Mouse (Mus musculus) gastrocnemius, postnatal 36 days (tissue): ENCODE measurements around the gene 4632433K11Rik. TPM values are rescaled to one million over a fixed set of nuclear protein-coding genes. Genes with fewer than 3 reads are reported as not detected.
A peak's percentile ranks its signal among the peaks of the same experiment; 100 is the strongest.
"Not testable (repeated sequence)": the region's sequence is repeated elsewhere in the genome, so short reads cannot be mapped to it uniquely, and the experiment has no call there.

Experiments
- DNase-seq, 2 experiments: peaks; one replicate each; pipeline ENCODE4 v3.0.0; 2022
- intact Hi-C: fragments of 180-260 bp; cut with DNase I; formaldehyde crosslinking; loops from one replicate; pipeline ENCODE4 v1.15.1; 2025
- long read RNA-seq, 2 experiments: library from polyadenylated mRNA; stranded (forward); transcript quantifications; one replicate each; pipeline ENCODE4 v2.0.0; 2021
- total RNA-seq, 2 experiments: library from RNA; stranded (reverse); gene quantifications; 2 replicates each; pipeline ENCODE4 v1.2.3; 2021

The 4632433K11Rik gene
- under 1 TPM in 1 of 2 experiments, not detected in 1; 0.42 TPM for total RNA-seq
- long read RNA-seq, experiment 1 = 0 reads
- long read RNA-seq, experiment 2 = 0 reads

DNA sequence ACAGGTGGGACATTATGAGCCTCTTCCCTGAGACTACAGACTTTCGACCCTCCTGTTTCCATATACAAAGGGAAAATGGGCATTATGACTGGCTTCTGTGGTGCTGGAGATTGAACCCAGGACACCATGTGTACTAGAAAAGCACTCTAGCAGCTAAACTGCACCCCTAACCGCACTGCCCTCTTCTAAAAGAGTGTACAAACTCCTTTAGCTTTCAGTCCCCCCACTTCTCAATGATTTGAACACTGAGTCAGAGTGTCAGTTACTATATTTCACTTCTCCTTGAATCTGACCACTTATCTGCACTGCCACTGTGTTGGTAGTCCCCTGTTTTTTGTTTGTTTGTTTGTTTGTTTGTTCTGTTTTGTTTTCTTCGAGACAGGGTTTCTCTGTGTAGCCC lies at the start of gene 4632433K11Rik:
Gene 4632433K11Rik, plus strand, starts transcription at position 301 of the 400 bp plus-strand sequence.
- intact Hi-C loops = no loop called here

GRCm38 (mm10) chr7:4988250-4988649 lies 45.7 kb upstream of the 4632433K11Rik start:
- intact Hi-C loops = no loop called here
- no peak for DNase-seq

More for the DNA sequence above, at the start of gene 4632433K11Rik:
- DNase-seq = no peak

DNA sequence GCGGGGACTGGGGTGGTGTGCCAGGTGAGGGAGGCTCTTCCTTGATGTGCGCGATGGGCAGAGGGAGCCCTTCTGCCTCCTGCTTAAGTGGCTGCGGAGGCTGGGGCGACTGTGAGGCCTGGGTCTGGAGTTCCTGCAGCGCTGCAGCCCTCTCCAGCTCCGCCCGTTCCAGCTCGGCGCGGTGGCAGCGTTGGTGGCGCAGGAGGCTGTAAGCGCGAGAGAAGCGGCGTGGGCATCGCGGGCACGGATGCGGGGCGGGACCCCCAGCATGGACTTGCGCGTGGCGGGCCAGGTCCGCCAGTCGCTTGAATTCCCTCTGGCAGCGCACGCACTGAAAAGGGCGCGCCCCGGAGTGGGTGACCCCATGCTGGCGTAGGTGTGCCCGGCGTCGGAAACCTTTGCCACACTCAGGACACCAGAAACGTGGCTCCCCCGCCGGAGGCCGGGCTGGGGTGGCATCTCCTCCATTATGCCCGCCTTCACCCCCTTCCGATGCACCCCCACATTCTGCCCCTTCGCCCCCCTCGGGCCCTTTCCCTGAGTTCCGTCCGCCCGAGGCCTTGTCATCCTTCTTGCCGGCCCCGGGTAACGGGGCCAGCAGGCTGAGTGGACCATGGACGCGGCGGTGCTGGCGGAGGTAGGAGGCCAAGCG lies 40.4 kb upstream of the 4632433K11Rik start:
- no peak for DNase-seq
- intact Hi-C loops = no loop called here

DNA sequence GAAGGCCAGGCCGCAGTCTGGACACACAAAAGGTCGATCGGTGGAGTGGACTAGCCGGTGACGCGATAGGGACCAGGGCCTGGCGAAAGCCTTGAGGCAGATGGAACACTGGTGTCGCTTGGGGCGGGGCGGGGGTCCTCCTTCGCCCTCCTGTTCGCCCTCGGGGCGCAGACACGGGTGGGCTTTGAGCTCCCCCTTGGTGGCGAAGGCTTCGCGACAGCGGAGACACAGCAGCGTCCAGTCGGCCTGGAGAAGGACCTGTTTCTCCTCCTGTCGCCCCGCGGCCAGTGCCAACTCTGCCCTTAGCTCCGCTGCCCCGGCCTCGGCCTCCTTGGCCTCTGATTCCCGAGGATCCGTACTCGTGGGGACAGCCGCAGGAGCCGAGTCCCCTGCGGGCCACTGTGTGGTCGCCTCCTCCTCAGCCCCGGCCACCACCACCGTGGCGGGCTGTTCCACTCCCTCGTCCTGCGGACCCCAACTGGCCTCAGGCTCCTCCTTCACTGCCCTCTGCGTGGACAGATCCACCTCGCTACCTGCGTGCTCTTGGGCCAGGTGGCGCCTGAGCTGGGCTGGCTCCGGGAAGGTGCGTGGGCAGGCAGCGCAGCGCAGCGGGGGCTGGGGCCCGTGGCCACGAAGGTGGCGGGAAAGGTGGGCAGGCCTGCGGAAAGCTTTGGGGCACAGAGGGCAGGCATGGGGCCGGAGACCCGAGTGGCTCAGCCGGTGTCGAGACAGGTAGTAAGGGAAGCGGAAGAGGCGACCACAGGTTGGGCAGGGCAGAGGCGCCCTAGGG lies 39.7 kb upstream of the 4632433K11Rik start:
- intact Hi-C loops = no loop called here
- DNase-seq = no peak

DNA sequence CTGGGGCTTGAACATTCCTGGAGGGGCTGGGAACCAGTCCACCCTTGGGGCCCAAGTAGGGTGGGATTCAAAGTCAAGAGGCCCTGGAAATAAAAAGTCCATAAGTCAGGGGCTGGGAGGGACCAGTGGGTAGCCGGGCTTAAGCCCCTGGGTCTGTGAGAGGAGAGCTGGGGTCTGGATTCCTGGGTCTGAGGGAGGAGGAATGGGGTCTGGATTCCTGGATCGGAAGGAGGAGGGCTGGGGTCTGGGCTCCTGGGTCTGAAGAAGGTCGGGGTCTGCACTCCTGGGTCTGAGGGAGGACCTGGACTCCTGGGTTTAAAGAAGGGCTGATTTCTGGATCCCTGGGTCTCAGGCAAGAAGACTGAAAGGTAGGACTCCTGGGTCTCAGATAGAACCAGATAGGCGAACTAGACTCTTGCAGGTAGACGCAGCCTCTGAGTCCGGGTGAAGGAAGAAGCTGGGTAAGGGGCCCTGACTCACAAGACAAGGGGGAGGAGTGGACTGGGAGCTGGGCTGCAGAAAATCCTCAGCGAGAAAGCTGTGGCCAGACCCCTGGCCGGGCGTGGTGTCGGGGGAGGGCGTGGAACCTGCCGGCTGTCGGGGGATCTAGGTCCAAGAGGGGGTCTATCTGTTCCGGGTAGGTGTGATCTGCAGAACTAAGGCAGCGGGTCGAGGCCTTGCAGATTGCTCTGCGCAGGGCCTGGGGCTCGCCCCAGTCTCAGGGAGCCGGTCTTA lies 38.5 kb upstream of the 4632433K11Rik start:
- DNase-seq = no peak
- intact Hi-C loops = no loop called here

DNA sequence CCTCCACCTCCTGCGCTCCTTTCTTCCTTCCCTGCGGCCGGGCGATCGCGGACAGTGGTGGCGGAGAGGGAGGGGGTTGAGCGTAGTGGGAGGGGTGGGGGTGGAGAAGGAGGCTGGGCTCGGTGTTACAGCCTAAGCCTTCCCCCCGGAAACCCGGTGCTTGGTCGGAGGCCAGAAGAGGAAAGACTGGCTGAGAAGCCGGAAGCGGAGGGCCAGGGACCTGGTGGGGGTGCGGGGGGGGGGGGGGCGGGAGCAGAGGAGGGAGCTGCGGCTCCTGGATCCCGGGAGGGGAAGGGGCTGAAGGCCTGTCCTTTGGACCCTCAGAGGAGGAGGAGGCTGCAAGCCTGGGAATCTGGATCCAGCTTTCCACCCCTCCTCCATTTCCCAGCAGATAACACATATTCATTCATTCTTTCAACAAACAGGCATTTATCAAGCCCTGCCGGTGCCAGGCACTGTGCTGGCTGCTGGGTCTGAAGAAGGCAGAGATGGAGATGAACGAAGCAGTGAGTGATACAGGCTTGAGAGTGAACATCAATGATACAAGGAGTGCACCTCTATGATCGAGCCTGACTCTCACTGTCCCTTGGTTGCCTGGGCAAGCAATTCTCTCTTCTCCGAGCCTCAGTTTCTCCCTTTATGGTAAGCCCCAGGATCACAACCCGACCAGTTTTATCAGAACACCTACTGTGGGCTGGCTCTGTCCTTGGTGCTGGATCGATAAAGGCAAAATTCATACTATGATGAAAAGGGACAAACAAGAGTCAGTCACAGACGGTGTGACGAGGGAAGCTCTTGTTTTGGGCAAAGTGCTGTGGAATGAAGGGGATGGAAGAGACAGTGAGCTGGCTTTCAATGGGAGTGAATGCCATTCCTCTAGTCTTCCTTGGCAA lies 37.7 kb upstream of the 4632433K11Rik start, which contains the start of gene Zfp579:
Gene Zfp579, minus strand, starts transcription at position 156 of the 893 bp plus-strand sequence.
- intact Hi-C loops = no loop called here
- DNase-seq = peak; percentile 93 to 94

- intact Hi-C loops = no loop called here
- DNase-seq = no peak
Observed at GRCm38 (mm10) chr7:4996934-4997333, 37.0 kb upstream of the 4632433K11Rik start.

DNA sequence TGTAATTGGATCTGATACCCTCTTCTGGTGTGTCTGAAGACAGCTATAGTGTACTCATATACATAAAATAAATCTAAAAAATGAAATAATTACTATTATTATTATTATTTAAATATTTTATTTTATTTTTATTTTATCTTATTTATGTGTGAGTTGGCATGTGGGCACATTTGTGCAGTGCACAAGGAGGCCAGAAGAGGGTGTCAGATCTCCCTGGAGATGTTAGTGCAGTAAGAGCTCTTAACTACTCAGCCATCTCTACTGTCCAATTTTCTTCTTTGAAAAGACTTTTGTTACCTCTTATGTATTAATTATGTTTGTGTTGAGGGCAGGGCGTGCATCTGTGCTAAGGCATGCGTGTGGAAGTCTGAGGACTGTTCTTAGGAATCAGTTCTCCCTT lies 34.0 kb upstream of the 4632433K11Rik start:
- DNase-seq = no peak
- intact Hi-C loops = no loop called here

- DNase-seq, intact Hi-C loops: not testable (repeated sequence)
Observed at GRCm38 (mm10) chr7:5002876-5003275, 31.0 kb upstream of the 4632433K11Rik start.

DNA sequence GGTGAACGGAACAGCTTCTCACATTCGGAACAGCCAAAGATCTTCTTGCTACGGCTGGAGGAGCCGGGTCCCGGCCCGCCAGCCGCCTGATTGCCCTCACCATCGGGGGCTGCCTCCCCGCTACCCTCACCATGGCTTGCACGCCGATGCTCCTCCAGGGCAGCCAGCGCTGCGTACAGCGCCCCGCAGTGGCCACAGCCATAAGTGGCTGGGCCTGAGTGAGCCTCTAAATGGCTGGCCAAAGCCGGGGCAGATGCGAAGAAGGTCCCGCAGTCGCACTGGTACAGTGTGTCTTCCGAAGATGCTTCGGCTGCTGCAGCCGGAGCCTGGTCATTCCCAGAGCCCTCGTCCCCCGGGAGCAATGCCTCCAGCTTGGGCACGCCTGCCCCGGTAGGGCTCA lies 25.7 kb upstream of the 4632433K11Rik start:
- intact Hi-C loops = loop anchor here (5.0 kb wide), 1 partner anchor 44 kb away; the partner anchor contains the start of gene Zfp580
- DNase-seq = no peak

- no peak for DNase-seq
- intact Hi-C loops = no loop called here
Observed at GRCm38 (mm10) chr7:5012681-5013513, 21.0 kb upstream of the 4632433K11Rik start.

GRCm38 (mm10) chr7:5014251-5015117 lies 19.4 kb upstream of the 4632433K11Rik start, which contains the start of the genes Zfp524 and Fiz1:
Zfp524 (plus strand) TSS chr7:5014415.
Fiz1 (minus strand) TSS chr7:5014697.
- intact Hi-C loops = no loop called here

GRCm38 (mm10) chr7:5015118-5016001 lies 18.6 kb upstream of the 4632433K11Rik start, which contains the start of gene Gm44973:
Gm44973 (plus strand) TSS chr7:5015496.
- DNase-seq = peak; percentile 92 to 93
- intact Hi-C loops = no loop called here

More at GRCm38 (mm10) chr7:5014251-5015117, 19.4 kb upstream of the 4632433K11Rik start, which contains the start of the genes Zfp524 and Fiz1:
- DNase-seq = peak; percentile 95 to 98

- DNase-seq = no peak
- intact Hi-C loops = no loop called here
Observed at GRCm38 (mm10) chr7:5016057-5016456, 17.9 kb upstream of the 4632433K11Rik start.

- intact Hi-C loops = no loop called here
- no peak for DNase-seq
Observed at GRCm38 (mm10) chr7:5016920-5017319, 17.0 kb upstream of the 4632433K11Rik start.

DNA sequence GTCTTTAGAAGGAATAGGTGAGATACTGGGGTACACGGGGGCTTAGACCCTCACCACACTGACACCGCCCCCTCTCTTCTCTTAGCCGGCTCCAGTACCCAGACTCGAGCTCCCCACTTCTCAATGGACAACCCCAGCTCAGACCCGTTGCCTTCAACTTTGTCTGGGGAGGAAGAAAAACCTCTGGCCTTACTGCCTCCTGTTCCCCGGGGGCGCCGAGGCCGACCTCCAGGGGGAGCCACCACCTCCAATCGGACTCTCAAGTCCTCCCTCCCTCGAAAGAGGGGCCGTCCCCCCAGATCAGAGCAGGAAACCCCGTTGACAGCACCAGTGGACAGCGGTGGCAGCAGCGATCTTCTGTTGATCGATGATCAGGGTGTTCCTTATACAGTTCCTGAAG lies 16.6 kb upstream of the 4632433K11Rik start:
- intact Hi-C loops = no loop called here

DNA sequence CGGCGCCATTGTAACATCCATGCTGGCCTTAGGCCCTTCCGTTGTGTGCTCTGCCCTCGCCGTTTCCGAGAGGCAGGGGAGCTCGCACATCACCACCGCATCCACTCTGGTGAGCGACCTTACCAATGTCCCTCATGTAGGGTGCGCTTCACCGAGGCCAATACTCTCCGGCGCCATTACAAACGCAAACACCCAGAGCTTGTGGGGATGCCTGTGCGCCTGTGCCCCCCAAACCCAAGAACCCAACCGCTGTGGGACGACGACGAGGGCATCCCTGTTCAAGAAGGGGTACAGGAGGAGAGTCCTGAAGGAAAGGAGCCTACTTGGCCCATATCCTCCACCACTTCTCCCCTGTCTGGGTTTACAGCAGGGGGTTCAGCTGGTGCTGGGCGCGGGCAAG lies 16.0 kb upstream of the 4632433K11Rik start:
- intact Hi-C loops = no loop called here
- DNase-seq = no peak

More for the DNA sequence above, 16.6 kb upstream of the 4632433K11Rik start:
- DNase-seq = no peak
